Mouse (Mus musculus) ES-Bruce4 (cell line): ENCODE measurements at regions not wholly inside any gene's neighbourhood (a gene's known extent, or its start where the extent isn't known, plus 50 kb on each side); places are given as distances from the start of the nearest gene placed in this dataset.

ENCODE experiments used
- H3K27ac ChIP-seq: 2 replicates; pipeline ENCODE4 v1.5.1; 2012; ENCODE audit warnings: low read length, inconsistent platforms; ENCODE audit not compliant: insufficient read depth
- H3K27me3 ChIP-seq: 2 replicates; pipeline ENCODE4 v1.6.1; 2012; ENCODE audit warnings: mild to moderate bottlenecking, low read length, inconsistent platforms; ENCODE audit not compliant: control insufficient read depth, poor library complexity, insufficient read depth, severe bottlenecking
- H3K36me3 ChIP-seq: 2 replicates; pipeline ENCODE4 v1.6.1; 2012; ENCODE audit warnings: inconsistent platforms, mild to moderate bottlenecking, low read length, moderate library complexity; ENCODE audit not compliant: control insufficient read depth, poor library complexity, insufficient read depth, severe bottlenecking
- H3K4me1 ChIP-seq: one replicate; pipeline ENCODE4 v1.8.1; 2011; ENCODE audit warnings: low read length; ENCODE audit not compliant: control insufficient read depth, insufficient read depth
- H3K4me3 ChIP-seq: 2 replicates; pipeline ENCODE4 v1.5.1; 2011; ENCODE audit warnings: low read depth, mild to moderate bottlenecking, low read length
- H3K9ac ChIP-seq: 2 replicates; pipeline ENCODE4 v1.6.1; 2012; ENCODE audit warnings: low read depth, mild to moderate bottlenecking, inconsistent platforms; ENCODE audit not compliant: poor library complexity, severe bottlenecking
- H3K9me3 ChIP-seq: replicated peaks from 2 replicates; pipeline ENCODE4 v1.6.1; 2012; ENCODE audit warnings: mild to moderate bottlenecking, low read length, inconsistent platforms; ENCODE audit not compliant: control insufficient read depth, poor library complexity, insufficient read depth, severe bottlenecking
- CTCF ChIP-seq: IDR thresholded peaks from one replicate; pipeline ENCODE4 v1.8.1; 2011; ENCODE audit warnings: low read depth, low read length
- EP300 ChIP-seq: IDR thresholded peaks from 2 replicates; pipeline ENCODE4 v1.6.1; 2011; ENCODE audit warnings: low read depth, low read length; ENCODE audit not compliant: insufficient read depth
- POLR2A ChIP-seq: IDR thresholded peaks from one replicate; pipeline ENCODE4 v1.8.1; 2011; ENCODE audit warnings: low read length; ENCODE audit not compliant: insufficient read depth

- Histone ChIP-seq H3K9ac (no peak overlapping the region), H3K36me3 (no peaks in the 10 kb centered on the region)
- TF ChIP-seq POLR2A (no peak), EP300 (no peak), CTCF (no peak)
Observed at GRCm38 (mm10) chr6:31790906-31791305, 227.1 kb upstream of the Podxl start.

GRCm38 (mm10) chr6:31776841-31777240 lies 213.1 kb upstream of the Podxl start:
- TF ChIP-seq POLR2A (no peak), EP300 (no peak), CTCF (no peak)
- Histone ChIP-seq H3K27me3 (no peaks in the 10 kb centered on the region), H3K27ac (no peak overlapping the region), H3K9ac (no peak overlapping the region), H3K4me1 (no peaks in the 10 kb centered on the region), H3K4me3 (no peak overlapping the region), H3K9me3 (peaks cover 4% of the 10 kb centered on the region), H3K36me3 (no peaks in the 10 kb centered on the region)

More at GRCm38 (mm10) chr6:31790906-31791305, 227.1 kb upstream of the Podxl start:
- Histone ChIP-seq H3K27me3 (no peaks in the 10 kb centered on the region), H3K9me3 (no peaks in the 10 kb centered on the region), H3K27ac (no peak overlapping the region), H3K4me3 (no peak overlapping the region), H3K4me1 (no peaks in the 10 kb centered on the region)

- TF ChIP-seq EP300 (no peak), POLR2A (no peak), CTCF (no peak)
- H3K27me3 ChIP-seq, result no peaks in the 10 kb centered on the region
- H3K4me3 ChIP-seq, result no peak overlapping the region
- no peaks in the 10 kb centered on the region for H3K36me3 ChIP-seq
- no peak overlapping the region for H3K27ac ChIP-seq
- no peaks in the 10 kb centered on the region for H3K4me1 ChIP-seq
- no peak overlapping the region for H3K9ac ChIP-seq
- peaks cover 4% of the 10 kb centered on the region for H3K9me3 ChIP-seq
Observed at GRCm38 (mm10) chr6:31771916-31772315, 208.1 kb upstream of the Podxl start.

- H3K36me3 ChIP-seq, result no peaks in the 10 kb centered on the region
- H3K27ac ChIP-seq, result no peak overlapping the region
- no peak overlapping the region for H3K4me3 ChIP-seq
- H3K9me3 ChIP-seq, result no peaks in the 10 kb centered on the region
- no peaks in the 10 kb centered on the region for H3K4me1 ChIP-seq
- TF ChIP-seq CTCF, result no peak
- no peak for TF ChIP-seq POLR2A
- TF ChIP-seq EP300, result no peak
- no peaks in the 10 kb centered on the region for H3K27me3 ChIP-seq
- H3K9ac ChIP-seq, result no peak overlapping the region
Observed at GRCm38 (mm10) chr6:31745589-31745988, 181.8 kb upstream of the Podxl start.

GRCm38 (mm10) chr6:31731391-31731790 lies 167.6 kb upstream of the Podxl start:
- H3K36me3 ChIP-seq, result no peaks in the 10 kb centered on the region
- no peak for TF ChIP-seq EP300
- no peak for TF ChIP-seq CTCF
- TF ChIP-seq POLR2A, result no peak
- no peak overlapping the region for H3K9ac ChIP-seq
- H3K9me3 ChIP-seq, result no peaks in the 10 kb centered on the region
- H3K27ac ChIP-seq, result no peak overlapping the region
- no peak overlapping the region for H3K4me3 ChIP-seq
- no peaks in the 10 kb centered on the region for H3K4me1 ChIP-seq
- H3K27me3 ChIP-seq, result no peaks in the 10 kb centered on the region

- H3K27me3 ChIP-seq, result no peaks in the 10 kb centered on the region; the same call in 1 of the 2 replicates
- no peak overlapping the region for H3K27ac ChIP-seq
- H3K4me3 ChIP-seq, result no peak overlapping the region
- H3K36me3 ChIP-seq, result no peaks in the 10 kb centered on the region
- H3K9me3 ChIP-seq, result no peaks in the 10 kb centered on the region
- H3K4me1 ChIP-seq, result peaks cover 4% of the 10 kb centered on the region
- no peak overlapping the region for H3K9ac ChIP-seq
- no peak for TF ChIP-seq POLR2A
- no peak for TF ChIP-seq EP300
- no peak for TF ChIP-seq CTCF
Observed at GRCm38 (mm10) chr6:31719614-31720013, 155.8 kb upstream of the Podxl start.
